Mouse (Mus musculus): ENCODE results near the gene Cul4a. TPM values are rescaled to one million over a fixed set of nuclear protein-coding genes. Genes with fewer than 3 reads are reported as not detected.

Cul4a gene
- total RNA-seq (2015) (57.4 and 60.7 TPM in 2 replicates), total RNA-seq (2017) (56.9 and 57.9 TPM in 2 replicates)

DNA sequence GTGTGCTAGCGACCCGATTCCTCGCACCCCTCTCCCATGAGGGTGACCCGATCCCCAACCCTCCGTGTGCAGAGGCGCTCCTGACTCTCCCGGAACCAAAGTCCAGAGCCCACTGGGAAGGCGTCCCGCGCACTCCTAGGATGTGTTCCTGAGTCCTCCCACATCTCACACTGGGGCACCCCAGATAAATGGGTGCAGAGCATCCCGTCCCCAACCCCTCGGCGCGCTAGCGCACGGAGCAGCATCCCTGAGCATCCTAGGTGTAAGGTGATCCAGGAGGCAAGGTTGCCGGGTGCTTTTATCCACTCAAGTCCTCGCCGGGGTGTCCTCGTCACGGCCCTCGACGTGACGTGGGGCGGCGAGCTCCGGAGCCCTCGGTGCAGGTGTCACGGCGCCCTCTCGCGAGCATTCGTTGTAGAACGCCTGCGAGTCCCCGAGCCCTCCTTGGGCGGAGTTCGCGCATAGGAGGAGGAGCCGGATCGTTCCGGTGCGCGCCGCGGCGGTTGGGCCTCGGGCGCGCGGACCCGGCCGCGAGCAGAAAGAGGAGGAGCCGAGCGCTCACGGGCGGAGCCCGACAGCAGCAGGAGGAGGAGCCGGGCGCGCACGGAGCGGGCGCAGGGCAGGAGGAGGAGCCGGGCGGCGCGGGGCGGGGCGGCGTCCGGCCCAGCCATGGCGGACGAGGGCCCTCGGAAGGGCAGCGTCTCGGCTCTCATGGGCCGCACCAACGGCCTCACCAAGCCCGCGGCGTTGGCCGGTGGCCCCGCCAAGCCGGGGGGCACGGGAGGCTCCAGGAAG lies at the start of gene Cul4a, which contains the start of gene Pcid2:
Gene Cul4a, plus strand, starts transcription at position 535 of the 795 bp plus-strand sequence.
Gene Pcid2, minus strand, starts transcription at position 373 of the 795 bp plus-strand sequence.
- peak; percentile 90 for ATAC-seq (ENCODE audit: poor library complexity, severe bottlenecking)

GRCm38 (mm10) chr8:13057351-13057750 lies 48.1 kb upstream of the Cul4a start:
- ATAC-seq (ENCODE audit: poor library complexity, severe bottlenecking) = no peak

DNA sequence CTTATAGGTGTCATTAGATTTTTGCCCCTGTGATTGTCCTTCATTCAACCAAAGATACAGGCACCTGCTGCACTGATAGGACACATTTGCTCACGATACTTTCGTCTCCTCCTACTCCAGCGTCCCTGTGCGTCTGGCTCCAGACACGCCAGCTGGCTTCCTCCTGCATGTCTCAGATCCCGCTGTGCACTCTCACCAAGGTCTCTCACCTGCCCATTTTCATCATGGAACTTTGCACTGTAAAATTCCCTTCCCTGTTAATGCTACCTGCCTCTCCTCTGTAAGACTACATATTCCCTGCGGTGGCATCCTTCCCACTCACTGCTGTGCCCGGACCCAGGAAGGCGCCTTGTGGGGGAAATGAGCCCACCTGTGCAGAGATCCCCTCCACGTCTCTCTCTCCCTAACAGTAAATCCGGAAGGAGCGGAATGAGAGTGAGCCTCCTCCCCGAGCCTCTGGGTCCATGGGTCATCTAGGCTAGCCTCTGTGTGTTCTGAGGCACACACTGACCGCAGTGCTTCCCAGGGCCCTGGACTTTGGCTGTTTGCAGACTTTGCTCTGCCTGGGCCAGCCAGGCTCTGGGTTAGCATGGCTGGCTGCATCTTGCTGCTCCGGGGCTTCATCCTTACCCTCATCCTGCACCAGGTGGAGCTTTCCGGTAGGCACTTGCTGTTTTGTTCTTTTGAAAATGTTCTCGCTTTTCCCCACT lies 44.8 kb upstream of the Cul4a start, which contains the start of gene Proz:
Gene Proz, plus strand, starts transcription at position 474 of the 710 bp plus-strand sequence.
- ATAC-seq (ENCODE audit: poor library complexity, severe bottlenecking) = no peak

DNA sequence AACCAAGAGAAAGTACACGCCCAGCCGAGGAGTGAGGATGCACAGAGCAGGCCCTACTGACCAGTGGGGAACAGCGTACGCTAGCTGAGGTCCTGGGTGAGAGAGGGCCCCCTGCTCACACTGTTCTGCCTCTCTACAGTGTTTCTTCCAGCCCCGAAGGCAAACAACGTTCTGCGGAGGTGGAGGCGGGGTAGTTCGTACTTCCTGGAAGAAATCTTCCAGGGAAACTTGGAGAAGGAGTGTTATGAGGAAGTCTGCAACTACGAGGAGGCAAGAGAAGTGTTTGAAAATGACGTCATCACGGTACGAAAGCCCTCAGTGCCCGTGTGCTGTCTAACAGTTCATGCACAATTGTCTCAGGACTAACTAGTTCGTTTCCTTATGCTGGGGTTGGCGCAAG lies 42.3 kb upstream of the Cul4a start:
- ATAC-seq (ENCODE audit: poor library complexity, severe bottlenecking) = no peak

DNA sequence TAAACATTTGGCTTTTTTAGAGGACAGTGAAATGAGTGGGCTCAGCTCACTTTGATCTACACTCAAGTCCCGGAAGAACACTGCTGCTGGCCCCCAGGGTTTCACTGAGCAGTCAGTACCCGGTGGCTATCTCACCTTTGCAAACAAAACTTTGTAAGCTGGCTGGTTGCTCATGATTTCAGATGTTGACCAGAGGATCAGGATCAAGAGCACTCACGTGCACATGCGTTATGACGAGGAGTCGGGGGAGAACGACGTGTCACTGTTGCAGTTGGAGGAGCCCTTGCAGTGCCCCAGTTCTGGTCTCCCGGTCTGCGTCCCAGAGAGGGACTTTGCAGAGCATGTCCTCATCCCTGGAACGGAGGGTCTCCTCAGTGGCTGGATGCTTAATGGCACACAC lies 32.2 kb upstream of the Cul4a start:
- ATAC-seq (ENCODE audit: poor library complexity, severe bottlenecking) = no peak

GRCm38 (mm10) chr8:13075044-13075443 lies 30.4 kb upstream of the Cul4a start:
- ATAC-seq (ENCODE audit: poor library complexity, severe bottlenecking) = peak; percentile 94

DNA sequence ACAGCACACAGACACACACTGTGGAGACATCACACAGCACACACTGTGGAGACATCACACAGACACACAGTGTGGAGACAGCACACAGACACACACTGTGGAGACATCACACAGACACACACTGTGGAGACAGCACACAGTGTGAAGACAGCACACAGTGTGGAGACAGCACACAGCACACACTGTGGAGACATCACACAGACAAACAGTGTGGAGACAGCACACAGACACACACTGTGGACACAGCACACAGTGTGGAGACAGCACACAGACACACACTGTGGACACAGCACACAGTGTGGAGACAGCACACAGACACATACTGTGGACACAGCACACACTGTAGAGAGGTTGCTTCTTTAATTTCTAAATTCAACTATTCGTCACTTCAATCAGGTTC lies 29.8 kb upstream of the Cul4a start:
- ATAC-seq (ENCODE audit: poor library complexity, severe bottlenecking) = peak; percentile 22; the same call in 1 of the 2 replicates

- ATAC-seq (ENCODE audit: poor library complexity, severe bottlenecking) = no peak
Observed at GRCm38 (mm10) chr8:13077542-13077941, 27.9 kb upstream of the Cul4a start.

GRCm38 (mm10) chr8:13104691-13105086 lies 732 bp upstream of the Cul4a start:
- peak; percentile 67 for ATAC-seq (ENCODE audit: poor library complexity, severe bottlenecking)

- no peak for ATAC-seq (ENCODE audit: poor library complexity, severe bottlenecking)
Observed at GRCm38 (mm10) chr8:13105908-13106551, 609 bp downstream of the Cul4a start.

- no peak for ATAC-seq (ENCODE audit: poor library complexity, severe bottlenecking)
Observed at GRCm38 (mm10) chr8:13107990-13108638, 2.7 kb downstream of the Cul4a start.

GRCm38 (mm10) chr8:13108967-13109366 lies 3.5 kb downstream of the Cul4a start:
- ATAC-seq (ENCODE audit: poor library complexity, severe bottlenecking) = no peak

- ATAC-seq (ENCODE audit: poor library complexity, severe bottlenecking) = no peak
Observed at GRCm38 (mm10) chr8:13109416-13109960, 4.1 kb downstream of the Cul4a start.

- ATAC-seq (ENCODE audit: poor library complexity, severe bottlenecking) = no peak
Observed at GRCm38 (mm10) chr8:13111917-13112316, 6.5 kb downstream of the Cul4a start.

DNA sequence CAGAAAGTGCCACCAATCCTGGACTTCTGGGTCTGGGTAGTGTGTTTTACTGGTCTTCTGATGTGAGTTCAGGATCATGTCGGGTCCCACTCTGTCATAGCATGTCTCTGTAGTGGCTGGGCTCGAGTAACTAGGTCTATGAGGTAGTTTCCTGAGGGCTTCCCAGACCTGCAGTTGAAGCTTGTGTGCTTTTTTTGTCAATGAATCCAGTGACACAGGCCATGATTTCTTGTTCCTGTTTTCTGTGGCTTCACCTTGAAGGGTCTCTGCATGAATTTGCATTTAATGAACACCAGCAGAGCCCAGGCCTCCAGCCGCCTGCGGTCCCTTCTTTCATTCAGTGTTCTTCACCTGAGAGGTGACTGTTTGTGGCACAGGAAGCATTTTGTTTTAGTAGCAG lies 7.8 kb downstream of the Cul4a start:
- no peak for ATAC-seq (ENCODE audit: poor library complexity, severe bottlenecking)

DNA sequence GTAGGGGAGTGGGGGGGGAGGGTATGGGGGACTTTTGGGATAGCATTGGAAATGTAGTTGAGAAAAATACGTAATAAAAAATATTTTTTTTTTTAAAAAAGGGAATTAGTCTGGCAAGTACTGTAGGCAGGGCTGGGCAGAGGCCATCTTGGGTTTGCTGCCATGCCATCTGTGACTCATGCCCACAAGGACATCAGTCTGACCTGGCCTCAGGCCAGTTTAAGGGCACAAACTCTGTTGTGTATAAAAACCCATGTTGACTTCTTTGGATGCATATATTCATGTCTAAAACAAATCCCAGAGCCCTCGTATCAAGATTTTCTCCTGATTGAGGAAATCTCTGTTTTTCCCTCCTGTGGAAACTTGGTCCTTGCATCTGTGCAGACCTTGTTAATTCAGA lies 11.7 kb downstream of the Cul4a start:
- ATAC-seq (ENCODE audit: poor library complexity, severe bottlenecking) = no peak

- no peak for ATAC-seq (ENCODE audit: poor library complexity, severe bottlenecking)
Observed at GRCm38 (mm10) chr8:13118516-13118915, 13.1 kb downstream of the Cul4a start.

- peak; percentile 18; the same call in 1 of the 2 replicates for ATAC-seq (ENCODE audit: poor library complexity, severe bottlenecking)
Observed at GRCm38 (mm10) chr8:13120882-13121665, 15.7 kb downstream of the Cul4a start.

GRCm38 (mm10) chr8:13122887-13123421 lies 17.5 kb downstream of the Cul4a start:
- peak; percentile 43 for ATAC-seq (ENCODE audit: poor library complexity, severe bottlenecking)
